Comparison of ENCODE assay signal across 7 mouse cellular contexts in genomic region chr5:115326875-115327609, GRCm38 (mm10). TPM values are rescaled to one million over a fixed set of nuclear protein-coding genes. Genes with fewer than 3 reads are reported as not detected.
DNase-seq lines count a peak whose midpoint lies in the region; ATAC-seq and TF ChIP-seq lines count a peak whose summit lies in the region.

Srsf9 (plus strand) TSS chr5:115327177.

- H3K9me3 ChIP-seq in intestine, postnatal 0 days (ENCODE audit: control insufficient read depth), result no peaks in the 10 kb centered on the region
- H3K9me3 ChIP-seq in midbrain, embryonic 12.5 days, result no peaks in the 10 kb centered on the region

- peak within 1 kb of the TSS; percentile 94 for H3K4me2 ChIP-seq in intestine, postnatal 0 days (replicated peaks; ENCODE audit: low read depth)
- peak within 1 kb of the TSS; percentile 81 for H3K4me2 ChIP-seq in midbrain, embryonic 12.5 days (replicated peaks)

- H3K36me3 ChIP-seq in intestine, postnatal 0 days (ENCODE audit: control insufficient read depth, insufficient read depth), result peaks cover 14% of the 10 kb centered on the region
- H3K36me3 ChIP-seq in midbrain, embryonic 12.5 days, result peaks cover 24% of the 10 kb centered on the region
- peaks cover 8% of the 10 kb centered on the region for H3K36me3 ChIP-seq in small intestine, adult 2 months (ENCODE audit: control insufficient read depth, insufficient read depth, low read length)

- H3K9ac ChIP-seq in intestine, postnatal 0 days (ENCODE audit: low read depth, low read length), result peak within 1 kb of the TSS; percentile 82
- H3K9ac ChIP-seq in midbrain, embryonic 12.5 days (replicated peaks), result peak within 1 kb of the TSS; percentile 95

- peak within 1 kb of the TSS; percentile 65 for H3K4me3 ChIP-seq in intestine, postnatal 0 days (ENCODE audit: low read depth, low read length)
- peak within 1 kb of the TSS; percentile 95 for H3K4me3 ChIP-seq in midbrain, embryonic 12.5 days
- H3K4me3 ChIP-seq in small intestine, adult 2 months (ENCODE audit: low read depth, low read length), result peak within 1 kb of the TSS; percentile 81

- H3K4me1 ChIP-seq in intestine, postnatal 0 days (replicated peaks; ENCODE audit: control insufficient read depth, insufficient read depth, low read length), result 0 out of 2 replicates have a peak, but pooled peaks cover 4% of the 10 kb centered on the region
- peaks cover 30% of the 10 kb centered on the region for H3K4me1 ChIP-seq in midbrain, embryonic 12.5 days
- peaks cover 3% of the 10 kb centered on the region for H3K4me1 ChIP-seq in small intestine, adult 2 months (ENCODE audit: control insufficient read depth, insufficient read depth, insufficient read length, low read length)

- peak; percentile 98 for DNase-seq in adrenal gland, adult 2 months
- DNase-seq in embryo, embryonic 11.5 days (ENCODE audit: low read depth, low spot score), result peak; percentile 89
- DNase-seq in gastrocnemius, postnatal 4 days (ENCODE audit: low spot score in 2 of 2), result peak; percentile 92 to 97
- peak; percentile 97 for DNase-seq in left cerebral cortex, postnatal 4 days

- intact Hi-C loops in left cerebral cortex, postnatal 4 days (cut with DNase I), result loop anchor here (2.0 kb wide), 1 partner anchor 26 kb away; the partner anchor contains the start of gene Dynll1

- peak; percentile 84 for ATAC-seq in intestine, postnatal 0 days
- peak; percentile 90 for ATAC-seq in midbrain, embryonic 12.5 days (ENCODE audit: low FRiP score, low read depth)

- TF ChIP-seq CTCF in intestine, postnatal 0 days (IDR thresholded peaks at IDR 0.05; ENCODE audit: low read depth), result 0 out of 2 replicates have a peak, but pooled peaks have one; percentile 7
- TF ChIP-seq CTCF in small intestine, adult 2 months (IDR thresholded peaks at IDR 0.05; ENCODE audit: extremely low read depth, insufficient read length, insufficient replicate concordance, low read depth, low read length), result no peak

- peak; percentile 56 for TF ChIP-seq POLR2A in small intestine, adult 2 months (IDR thresholded peaks at IDR 0.05; ENCODE audit: low read depth, low read length)

- WGBS in intestine, postnatal 0 days, result under 1% methylated on average over 80 of the region's 97 CpGs
- WGBS in midbrain, embryonic 12.5 days, result under 1% methylated on average over 87 of the region's 97 CpGs
- under 1% methylated on average over 92 of the region's 97 CpGs for WGBS in small intestine, adult 2 months

- peak within 1 kb of the TSS; percentile 72 for H3K27ac ChIP-seq in intestine, postnatal 0 days (ENCODE audit: low read depth, low read length)
- peak within 1 kb of the TSS; percentile 91 for H3K27ac ChIP-seq in midbrain, embryonic 12.5 days (replicated peaks)
- H3K27ac ChIP-seq in small intestine, adult 2 months (ENCODE audit: insufficient read depth, low read depth, low read length), result peak within 1 kb of the TSS; percentile 82

- H3K27me3 ChIP-seq in intestine, postnatal 0 days (replicated peaks; ENCODE audit: control insufficient read depth, insufficient read depth, low read length), result no peaks in the 10 kb centered on the region
- no peaks in the 10 kb centered on the region for H3K27me3 ChIP-seq in midbrain, embryonic 12.5 days
- H3K27me3 ChIP-seq in small intestine, adult 2 months (ENCODE audit: control insufficient read depth, insufficient read depth, low read length), result no peaks in the 10 kb centered on the region

RNA-seq across cellular contexts. Expression of gene Srsf9, which starts in this region (rescaled TPM):
- total RNA-seq in adrenal gland, adult 2 months (2021), result 10 to 100 TPM; 45.8 to 70.1 TPM
- 29.1 and 40.4 TPM in 2 replicates for polyA plus RNA-seq in adrenal gland, adult 2 months (2012; rRNA removed)
- total RNA-seq in gastrocnemius, postnatal 4 days (2021), result 10 to 100 TPM; 38.2 to 42.8 TPM
- 105 and 117 TPM in 2 replicates for polyA plus RNA-seq in intestine, postnatal 0 days (2015; fragmentation: Nextera tagmentation; extraction: Ambion mirVana)
- 10 to 100 TPM; 58.7 to 59.4 TPM for total RNA-seq in left cerebral cortex, postnatal 4 days (2021)
- polyA plus RNA-seq in midbrain, embryonic 12.5 days (2016; fragmentation: Nextera tagmentation; extraction: Ambion mirVana), result 346 and 358 TPM in 2 replicates
- 16.9 and 38.0 TPM in 2 replicates for polyA plus RNA-seq in small intestine, adult 2 months (2012; rRNA removed)

Comparison
In these comparisons a context has a peak if more than half of its experiments do, and no peak if none do; other contexts are left out.
1. Peak in every context shown above with its lines: DNase-seq, ATAC-seq, H3K4me3 ChIP-seq and H3K27ac ChIP-seq.